Mouse (Mus musculus) thymus, postnatal 0 days (tissue): ENCODE data around the gene Pcgf2. TPM values are rescaled to one million over a fixed set of nuclear protein-coding genes. Genes with fewer than 3 reads are reported as not detected.
"Not testable (repeated sequence)": the region's sequence is repeated elsewhere in the genome, so short reads cannot be mapped to it uniquely, and the experiment has no call there.

Experiments
- DNase-seq: peaks from one replicate; pipeline ENCODE4 v3.0.0-alpha.2; 2015; ENCODE audit warnings: low spot score
- polyA plus RNA-seq: library from polyadenylated mRNA; unstranded; fragments of >200 nt; fragmentation: Nextera tagmentation; extraction: Ambion mirVana; gene quantifications from 2 replicates; pipeline ENCODE4 v1.2.1, GENCODE M21; 2015

Pcgf2 gene
- polyA plus RNA-seq = 4.8 and 5.4 TPM in 2 replicates

DNA sequence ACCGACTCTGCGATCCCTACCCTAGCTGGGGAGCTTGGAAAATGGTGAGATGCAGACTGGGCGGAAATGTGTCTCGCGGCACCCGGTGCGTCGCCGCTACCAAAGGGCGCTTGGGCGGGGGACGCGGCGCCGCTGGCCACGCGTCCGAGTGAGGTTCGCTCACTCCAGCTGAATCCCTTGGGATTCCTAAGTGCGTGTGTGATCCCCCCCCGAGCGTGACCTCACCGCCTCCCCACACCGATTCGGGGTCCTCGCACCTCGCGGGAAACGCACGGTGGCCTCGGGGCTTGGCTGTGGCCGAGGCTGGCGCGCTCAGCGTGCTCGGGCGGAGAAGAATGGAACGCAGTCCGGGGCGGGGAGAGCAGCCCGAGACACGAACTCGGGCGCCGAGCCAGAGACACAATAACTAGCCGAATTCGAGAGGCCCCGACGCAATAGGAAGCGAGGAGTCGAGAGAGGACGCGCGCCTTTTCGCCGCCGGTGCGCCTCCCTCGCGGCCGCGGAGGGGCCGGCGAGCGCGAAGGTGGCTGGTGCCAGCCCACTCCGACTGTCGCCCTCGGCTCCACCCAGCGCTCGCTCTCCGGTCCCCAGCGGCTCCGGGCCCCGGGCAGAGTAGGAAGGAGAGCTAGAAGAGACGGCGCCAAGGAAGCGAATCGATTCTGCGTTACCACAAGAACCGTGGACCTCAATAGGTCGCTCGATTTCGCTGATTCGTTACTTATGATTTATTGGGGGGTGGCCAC is at the start of gene Pcgf2:
Gene Pcgf2 (minus strand): TSS at position 495 of the 743 bp plus-strand sequence.
- DNase-seq = peak; percentile 44

DNA sequence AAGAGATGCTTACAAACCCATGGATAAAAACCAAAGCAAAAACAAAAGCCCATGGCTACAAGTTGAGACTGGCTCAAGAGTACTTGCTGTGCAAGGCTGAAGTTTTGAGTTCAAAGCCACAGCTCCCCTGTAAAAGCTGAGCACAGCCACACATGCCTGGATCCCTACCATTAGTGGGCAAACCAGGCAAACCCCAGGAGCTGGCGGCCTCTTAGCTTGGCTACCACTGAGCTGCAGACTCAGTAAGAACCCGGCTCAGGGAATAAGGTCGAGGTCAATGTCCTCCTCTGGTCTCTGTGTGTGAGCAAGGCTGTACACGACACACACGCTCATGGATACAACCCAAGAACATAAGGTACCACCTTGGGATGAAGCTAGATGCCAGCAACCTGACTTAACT is 48.2 kb upstream of the Pcgf2 start:
- no peak for DNase-seq

DNA sequence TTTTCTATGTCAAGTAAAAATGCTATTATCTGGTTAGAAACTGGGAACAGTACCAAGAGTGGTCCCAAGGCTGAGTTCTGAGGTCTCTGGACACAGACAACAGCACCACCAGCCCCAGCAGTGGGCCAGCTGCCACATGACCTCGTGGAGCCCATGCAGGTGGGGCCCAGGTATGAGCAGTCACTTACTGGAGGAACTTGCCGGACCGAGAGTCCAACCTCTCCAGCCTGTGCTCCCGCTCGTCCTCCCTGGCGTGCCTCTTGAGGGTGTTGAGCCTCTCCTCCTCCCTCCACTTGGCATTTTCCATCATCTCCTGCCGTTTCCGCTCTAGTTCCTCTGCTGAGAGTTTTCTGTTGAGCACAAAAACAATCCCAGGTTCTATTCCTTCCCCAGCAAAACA is 47.5 kb upstream of the Pcgf2 start:
- DNase-seq = no peak

DNA sequence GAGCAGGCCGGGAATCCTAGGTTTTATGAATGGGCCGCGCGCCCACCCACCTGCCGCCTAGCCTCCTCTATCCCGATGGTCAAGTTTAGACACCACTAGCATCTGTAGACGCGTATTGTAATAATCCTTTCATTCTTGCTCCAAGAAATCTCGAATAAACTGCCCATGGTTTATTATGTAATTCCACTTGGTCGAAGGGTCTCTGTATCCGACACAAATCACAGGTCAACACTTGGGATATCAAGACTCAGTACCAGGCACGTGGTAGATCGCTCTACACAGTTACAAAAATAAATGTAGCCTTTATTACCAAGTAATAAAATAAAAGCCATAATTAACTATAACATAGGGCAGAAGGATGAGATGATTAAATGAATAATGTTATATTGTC is 45.0 kb upstream of the Pcgf2 start:
- DNase-seq = no peak

DNA sequence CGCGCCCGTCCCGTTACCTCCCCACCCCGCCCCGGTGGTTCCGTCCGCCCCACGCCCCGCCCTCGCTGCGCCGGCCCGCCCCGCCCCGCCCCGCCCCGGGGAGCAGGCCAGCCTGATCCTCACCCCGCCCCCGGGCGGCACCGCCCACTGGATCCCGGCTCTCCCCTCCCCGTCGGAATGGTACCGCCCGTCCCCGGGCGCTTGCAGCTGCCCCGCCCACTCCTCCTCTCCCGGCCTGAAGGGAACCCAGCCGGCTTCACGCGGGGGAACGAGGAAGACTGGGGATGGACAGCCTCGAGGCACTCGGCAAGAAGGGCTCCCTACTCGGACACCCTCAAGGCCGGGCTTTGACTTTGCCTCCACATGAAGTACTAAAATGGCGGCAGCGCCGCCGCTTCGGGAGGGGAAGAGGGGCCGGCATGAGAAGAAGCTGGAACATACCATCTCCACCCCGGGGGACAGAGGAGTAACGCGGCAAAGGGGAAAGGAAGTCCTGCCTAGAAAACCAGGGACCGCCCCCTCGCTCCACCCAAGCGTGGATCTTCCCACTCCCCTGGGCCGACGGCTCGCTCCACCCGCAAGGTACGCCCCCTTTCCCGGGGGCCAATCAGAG is 44.5 kb upstream of the Pcgf2 start:
- peak; percentile 98 for DNase-seq

DNA sequence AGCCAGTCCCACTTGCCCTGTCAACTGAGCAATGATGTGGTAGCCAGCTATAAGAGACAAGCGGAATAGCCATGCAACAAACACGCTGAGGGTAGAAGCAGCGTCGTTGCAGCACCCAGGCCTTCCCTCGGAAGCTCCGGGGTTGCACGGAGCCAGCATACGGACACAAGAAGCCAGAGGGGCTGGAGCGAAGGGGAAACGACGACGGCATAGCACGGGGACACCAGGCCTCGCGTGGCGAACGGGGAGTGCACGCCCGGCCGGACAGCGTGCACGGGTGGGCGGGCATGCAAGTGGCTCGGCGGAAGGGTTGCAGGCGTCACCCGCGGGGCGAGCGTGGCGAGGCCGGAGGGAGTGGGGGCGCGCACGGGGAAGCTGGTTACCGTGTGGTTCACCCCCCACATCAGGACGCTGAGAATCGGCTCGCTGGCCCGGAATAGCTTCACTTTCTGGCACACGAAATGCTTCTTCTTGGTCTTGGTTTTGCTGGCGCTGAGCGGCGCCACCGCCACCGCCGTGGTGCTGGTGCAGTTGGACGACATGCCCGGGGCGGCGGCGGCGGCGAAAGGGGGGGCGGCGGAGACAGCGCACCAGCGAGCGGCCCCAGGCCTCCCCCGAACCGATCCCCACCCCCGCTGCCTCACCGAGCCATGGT is 43.9 kb upstream of the Pcgf2 start, which contains the start of gene Pip4k2b:
Gene Pip4k2b (minus strand): TSS at position 642 of the 655 bp plus-strand sequence.
- DNase-seq = no peak

DNA sequence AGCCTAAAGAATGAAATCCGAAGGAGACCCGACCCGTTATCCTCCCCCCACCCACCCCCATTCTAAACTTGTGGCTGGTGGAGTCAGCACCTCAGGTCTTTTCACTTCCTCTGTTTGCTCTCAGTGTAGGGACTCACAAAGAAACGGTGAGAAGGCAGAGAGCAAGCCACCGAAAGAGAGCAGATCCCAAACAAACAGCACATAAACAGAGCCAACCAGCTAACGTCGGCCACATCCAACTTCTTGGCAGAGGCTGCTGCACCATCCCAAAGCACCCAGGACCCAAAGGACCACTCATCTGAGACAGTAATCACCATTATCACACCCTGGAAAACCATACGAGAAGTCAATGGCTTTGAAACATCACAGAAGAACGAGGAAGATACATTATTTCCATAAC is 43.1 kb upstream of the Pcgf2 start:
- peak; percentile 42 for DNase-seq

DNA sequence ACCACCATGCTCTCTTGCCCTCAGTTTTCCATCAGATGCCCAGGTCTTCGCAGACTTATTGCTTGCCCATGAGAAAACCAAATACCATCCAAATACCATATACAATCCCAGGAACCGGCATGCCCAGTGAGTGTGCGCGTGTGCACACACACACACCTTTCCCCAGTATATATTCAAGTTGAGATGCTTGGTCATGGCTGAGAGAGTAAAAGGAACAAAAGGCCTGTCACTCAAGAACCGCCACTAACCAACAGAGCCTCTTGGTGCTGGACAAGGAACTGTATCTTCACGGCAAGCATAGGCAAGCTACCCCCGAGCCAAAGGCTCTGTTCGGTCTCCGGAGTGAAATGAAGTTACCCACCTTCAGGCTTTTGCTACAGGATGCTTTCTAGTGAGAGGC is 42.3 kb upstream of the Pcgf2 start:
- no peak for DNase-seq

DNA sequence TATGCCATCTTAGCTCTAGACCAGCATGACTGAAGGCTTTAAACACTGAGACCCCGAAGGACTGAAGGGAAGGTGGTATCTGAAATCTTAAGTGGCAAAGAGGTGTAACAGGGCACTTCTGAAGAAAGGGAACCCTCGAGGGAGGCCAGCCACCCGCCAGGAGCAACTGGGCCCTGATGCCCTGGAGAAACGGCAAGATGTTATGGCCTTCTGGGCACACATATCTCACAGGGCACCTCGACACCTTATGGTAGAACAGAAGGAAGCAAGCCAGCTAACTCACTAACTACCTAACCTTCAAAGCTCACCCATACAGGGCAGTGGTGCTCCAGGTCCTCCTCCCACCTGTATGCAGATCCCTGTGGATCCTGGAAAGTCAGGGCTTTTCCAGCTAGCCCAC is 41.9 kb upstream of the Pcgf2 start:
- no peak for DNase-seq

DNA sequence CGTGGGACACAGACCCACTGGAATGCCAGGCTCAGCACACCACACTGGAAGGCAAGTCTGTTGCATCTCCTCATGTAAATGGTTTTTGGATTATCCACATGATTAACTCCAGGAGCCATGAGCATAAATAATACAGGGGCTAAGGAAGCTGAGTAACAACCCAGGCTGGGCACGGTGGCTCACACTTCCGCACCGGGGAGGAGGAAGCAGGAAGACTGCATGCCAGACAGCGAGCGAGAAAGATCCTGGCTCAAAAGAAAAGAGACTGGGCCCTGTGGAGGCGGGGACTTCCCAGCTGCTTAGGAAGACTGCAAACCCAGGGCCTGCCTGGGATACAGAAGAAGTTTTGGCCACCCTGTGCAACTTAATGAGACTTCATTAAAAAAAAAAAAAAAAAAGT is 39.9 kb upstream of the Pcgf2 start:
- DNase-seq = no peak

DNA sequence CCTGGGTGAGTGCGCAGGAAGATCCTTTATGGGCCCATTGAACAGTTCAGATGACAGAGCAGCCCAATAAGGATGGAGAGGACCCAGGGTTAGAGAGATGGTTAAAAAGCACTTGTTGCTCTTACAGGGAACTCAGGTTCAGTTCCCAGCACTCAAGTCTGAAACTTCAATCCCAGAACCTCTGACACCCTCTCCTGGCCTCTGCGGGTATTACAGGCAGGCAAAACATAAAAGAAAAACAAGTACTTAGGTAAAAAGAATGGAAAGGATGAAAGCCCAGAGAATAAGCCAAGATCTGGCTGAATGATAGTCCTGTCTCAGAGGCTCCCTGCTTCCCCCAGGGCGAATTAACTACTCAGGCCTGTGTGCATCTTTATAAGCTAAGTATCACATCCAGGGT is 38.9 kb upstream of the Pcgf2 start:
- DNase-seq = no peak

DNA sequence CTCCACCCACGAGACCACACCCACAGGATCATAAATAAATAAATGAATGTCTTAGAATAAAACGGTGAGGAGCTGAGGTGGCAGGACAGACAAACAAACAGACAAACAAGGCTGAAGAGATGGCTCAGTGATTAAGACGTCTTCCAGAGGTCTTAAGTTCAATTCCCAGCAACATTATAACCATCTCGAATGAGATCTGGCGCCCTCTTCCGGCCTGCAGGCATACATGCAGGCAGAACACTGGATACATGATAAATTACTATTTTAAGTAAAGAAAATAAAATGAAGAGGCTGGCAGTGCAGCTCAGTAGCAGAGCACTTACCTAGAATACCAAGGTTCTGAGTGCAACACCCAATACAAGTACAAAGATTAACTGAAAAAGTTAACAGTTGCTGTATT is 38.4 kb upstream of the Pcgf2 start:
- DNase-seq = peak; percentile 42

DNA sequence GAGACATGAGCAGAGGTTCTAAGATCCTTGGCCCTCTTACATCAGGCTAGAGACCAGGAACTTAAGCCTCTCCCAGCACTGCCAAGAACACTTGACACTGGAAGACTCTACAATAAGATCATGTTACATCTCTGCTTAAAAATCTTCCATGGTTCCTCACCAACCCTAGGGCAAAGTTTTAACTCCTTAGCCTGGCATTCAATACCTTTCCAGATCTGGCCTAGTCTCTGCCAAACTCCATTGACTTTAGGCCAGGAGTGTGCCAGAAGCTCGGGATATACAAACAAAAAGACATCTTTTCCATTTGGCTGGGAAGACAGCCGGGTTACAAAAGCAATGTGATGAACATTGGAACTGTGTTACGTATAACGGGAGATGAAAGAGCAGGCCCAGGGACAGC is 37.3 kb upstream of the Pcgf2 start:
- DNase-seq = no peak

DNA sequence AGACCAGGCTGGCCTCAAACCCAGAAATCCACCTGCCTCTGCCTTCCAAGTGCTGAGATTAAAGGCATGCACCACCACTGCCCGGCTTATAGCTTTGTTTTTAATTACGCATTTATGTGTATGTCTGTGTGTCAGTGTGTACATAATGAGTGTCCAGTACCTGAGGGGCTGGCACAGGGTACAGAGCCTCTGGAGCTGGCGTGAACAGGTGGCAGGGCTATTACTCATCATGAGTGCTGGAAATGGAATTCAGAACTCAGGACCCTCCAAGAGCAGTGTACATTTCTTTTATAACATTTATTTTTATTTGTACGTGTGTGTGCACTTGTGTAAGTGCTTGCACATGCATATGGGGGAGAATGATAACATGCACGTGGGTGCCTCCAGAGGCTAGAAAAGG is 36.3 kb upstream of the Pcgf2 start:
- no peak for DNase-seq

DNA sequence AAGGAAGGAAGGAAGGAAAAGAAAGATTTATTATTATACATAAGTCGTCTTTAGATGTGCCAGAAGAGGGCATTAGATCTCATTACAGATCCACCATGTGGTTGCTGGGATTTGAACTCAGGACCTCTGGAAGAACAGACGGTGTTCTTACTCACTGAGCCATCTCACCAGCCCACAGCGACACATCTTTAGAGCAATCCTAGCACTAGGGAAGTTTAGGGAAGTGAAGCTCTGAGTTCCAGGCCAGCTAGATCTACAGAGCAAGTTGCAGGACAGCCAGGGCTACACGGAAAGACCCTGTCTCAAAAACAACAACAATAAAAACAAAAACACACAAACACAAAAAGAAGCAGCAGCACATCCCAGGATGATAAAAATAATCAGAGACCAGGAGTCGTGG is 34.5 kb upstream of the Pcgf2 start:
- DNase-seq = not testable (repeated sequence)

DNA sequence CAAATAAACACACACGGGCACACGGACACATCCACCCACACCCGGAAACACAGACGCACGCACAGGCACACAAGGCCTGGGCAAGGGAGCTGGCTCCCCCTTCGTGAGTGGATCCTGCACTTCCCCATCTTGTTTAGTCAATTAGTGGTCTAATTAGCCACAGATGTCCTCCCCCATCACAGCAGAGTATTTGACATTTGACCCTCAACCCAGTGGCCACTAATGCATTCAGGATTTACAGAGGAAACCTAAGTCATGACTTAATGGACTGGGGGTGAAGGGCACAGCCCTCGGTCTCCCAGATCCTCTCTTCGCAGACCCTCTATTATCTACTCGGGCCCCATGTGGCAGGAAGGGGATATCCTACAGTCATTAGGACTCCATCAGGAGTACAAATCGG is 33.4 kb upstream of the Pcgf2 start:
- DNase-seq = no peak

DNA sequence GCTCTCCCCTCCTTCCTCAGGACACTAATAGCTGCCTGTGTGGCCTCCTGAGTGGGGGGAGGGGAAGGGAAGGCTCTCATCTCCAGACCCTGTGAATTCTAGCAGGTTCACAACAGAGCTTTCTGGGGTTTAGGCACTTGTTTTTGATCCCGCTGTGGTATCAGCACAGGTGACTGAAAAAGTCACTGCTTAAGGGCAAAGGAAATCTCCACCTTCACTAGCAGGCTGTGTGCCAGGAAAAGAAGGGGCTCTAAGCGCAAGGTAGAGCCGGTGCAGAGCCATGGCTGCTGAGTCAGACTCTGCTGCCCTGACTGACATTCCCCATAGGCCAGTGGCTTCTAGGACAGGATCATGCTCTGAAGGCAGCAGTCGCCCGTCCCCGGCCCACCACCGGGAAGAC is 28.4 kb upstream of the Pcgf2 start:
- peak; percentile 34 for DNase-seq

DNA sequence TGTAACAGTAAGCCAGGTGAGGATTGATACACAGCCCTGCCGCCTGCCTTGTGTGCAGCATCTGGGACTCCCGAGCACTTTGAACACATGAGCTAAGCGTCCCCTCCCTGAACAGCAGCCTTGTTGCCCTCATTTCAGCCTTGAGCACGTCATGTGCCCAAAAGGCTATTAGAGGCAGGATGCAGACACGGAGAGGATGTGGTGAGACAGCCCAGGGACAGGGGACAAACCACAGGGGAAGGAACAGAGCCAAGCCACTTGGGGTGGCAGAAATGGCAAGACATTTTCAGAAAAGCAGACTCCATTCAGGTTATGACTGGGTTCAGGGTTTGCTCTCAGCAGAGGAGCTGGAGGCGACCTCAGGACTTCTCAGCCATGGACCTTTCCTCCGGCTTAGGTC is 28.0 kb upstream of the Pcgf2 start:
- DNase-seq = peak; percentile 83

DNA sequence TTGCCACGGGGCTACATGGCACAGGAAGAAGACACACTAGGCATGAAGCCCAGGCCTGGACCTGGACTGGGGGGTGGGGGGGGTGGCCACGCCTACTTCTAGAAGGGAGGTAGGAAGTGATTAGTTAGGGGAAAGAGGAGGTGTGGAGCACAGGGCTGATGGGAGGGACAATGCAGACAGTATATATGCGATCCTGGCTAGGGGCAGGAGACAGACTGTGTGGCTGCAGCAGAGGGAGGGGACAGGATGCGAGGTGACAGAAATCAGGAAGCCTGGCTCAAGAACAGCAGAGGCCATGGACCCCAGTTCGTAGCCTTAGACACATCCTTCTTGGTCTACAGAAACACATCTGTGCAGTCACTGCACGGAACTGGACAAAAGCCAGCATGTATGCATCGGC is 23.4 kb upstream of the Pcgf2 start:
- DNase-seq = no peak

DNA sequence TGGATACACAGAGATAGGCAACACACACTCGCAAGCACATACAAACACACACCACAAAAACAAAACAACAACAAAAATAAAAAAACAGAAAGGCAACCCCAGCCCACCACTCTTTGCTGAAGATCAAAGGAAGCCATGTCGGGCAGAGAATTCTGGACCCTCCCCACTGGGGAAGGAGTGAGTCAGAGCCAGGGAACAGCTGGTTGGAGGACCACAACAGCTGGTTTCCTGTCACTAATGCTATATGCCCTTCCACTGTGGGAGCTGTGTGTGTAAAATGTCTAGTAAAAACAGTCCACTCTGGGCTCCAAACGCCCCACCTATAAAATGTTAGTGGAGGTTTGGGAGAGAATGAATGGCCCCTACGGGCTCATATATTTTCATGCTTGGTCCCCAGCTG is 21.0 kb upstream of the Pcgf2 start:
- DNase-seq = no peak

DNA sequence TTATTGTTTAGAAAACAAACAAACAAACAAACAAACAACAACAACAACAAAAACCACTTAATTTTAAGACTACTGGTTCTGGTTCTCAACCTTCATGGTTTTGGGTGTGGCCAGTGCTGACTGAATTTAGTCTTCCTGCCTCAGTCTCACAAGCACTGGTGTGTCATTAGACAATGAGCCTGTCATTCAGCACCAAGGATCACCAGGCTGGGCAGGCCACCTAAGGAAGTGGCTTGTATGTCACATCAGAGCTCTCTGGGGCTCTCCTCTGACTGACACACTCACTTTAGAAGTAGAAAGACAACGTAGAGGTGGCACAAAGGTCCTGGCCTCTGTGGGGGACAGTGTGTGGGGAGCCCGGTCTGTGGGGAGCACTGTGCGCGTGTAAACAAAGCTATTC is 18.7 kb upstream of the Pcgf2 start:
- DNase-seq = no peak

DNA sequence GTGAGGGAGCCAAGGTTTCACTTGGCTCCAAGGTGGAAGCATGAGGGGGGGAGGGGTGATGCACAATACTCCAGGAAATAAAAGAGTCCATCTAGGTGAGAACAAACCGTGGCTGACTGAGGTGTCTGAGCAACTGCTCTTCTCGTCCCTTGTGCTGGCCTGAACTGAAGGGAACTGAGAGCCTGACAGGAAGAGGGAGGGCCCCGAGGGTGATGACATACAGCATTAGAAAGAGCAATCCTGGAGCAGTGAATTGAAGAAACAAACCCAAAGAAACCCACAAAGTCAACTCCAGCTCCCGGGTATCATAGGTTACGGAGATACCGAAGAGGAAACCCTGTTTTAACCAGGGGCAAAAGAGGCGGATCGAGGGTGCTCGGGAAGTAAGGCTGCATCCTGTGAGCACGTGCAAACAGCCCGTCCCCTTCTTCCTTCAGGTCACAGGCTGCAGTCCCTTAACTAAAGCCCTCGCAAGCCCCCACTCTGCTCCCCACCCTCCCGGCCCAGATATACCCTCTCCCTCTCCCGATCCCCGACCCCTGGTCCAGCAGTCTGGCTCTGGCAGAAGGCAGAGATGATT is 18.1 kb upstream of the Pcgf2 start:
- DNase-seq = no peak
